In genomic region chr4:126321854-126322511, GRCm38 (mm10) we compare ENCODE assay signal across 9 mouse cellular contexts. TPM values are rescaled to one million over a fixed set of nuclear protein-coding genes. Genes with fewer than 3 reads are reported as not detected.
DNase-seq lines count a peak whose midpoint lies in the region; ATAC-seq and TF ChIP-seq lines count a peak whose summit lies in the region.
"Had no signal": no experiment of that assay in that cellular context is flagged by ENCODE, and none has a peak within 500 bp of the region (broad histone marks: within the 10 kb centered on the region; RNA-seq: fewer than 3 reads in every experiment).

No protein-coding gene starts in this region.

- H3K4me2 ChIP-seq in lung, postnatal 0 days (replicated peaks; ENCODE audit: low read depth, low read length): peak overlapping the region; percentile 82
- H3K4me2 ChIP-seq in forebrain, embryonic 11.5 days (ENCODE audit: low read depth, low read length, severe bottlenecking): peak overlapping the region; percentile 62
- H3K4me2 ChIP-seq in neural tube, embryonic 14.5 days (ENCODE audit: low read depth, low read length): peak overlapping the region; percentile 76

- no peak overlapping the region for H3K27ac ChIP-seq in lung, postnatal 0 days (ENCODE audit: low read length)
- no peak overlapping the region for H3K27ac ChIP-seq in forebrain, embryonic 11.5 days (ENCODE audit: low read depth, low read length)
- peak overlapping the region; percentile 91; the same call in 1 of the 2 replicates for H3K27ac ChIP-seq in limb, embryonic 10.5 days
- no peak overlapping the region for H3K27ac ChIP-seq in neural tube, embryonic 14.5 days (ENCODE audit: low read depth, low read length)

- ATAC-seq in lung, postnatal 0 days: peak; percentile 4; the same call in 1 of the 2 replicates
- ATAC-seq in forebrain, embryonic 11.5 days (replicated peaks; ENCODE audit: low FRiP score): no peak; the same call in 1 of the 2 replicates
- peak; percentile 23 for ATAC-seq in neural tube, embryonic 14.5 days (ENCODE audit: low read depth)

- no peak for DNase-seq in lung, postnatal 0 days (ENCODE audit: low spot score)
- DNase-seq in lung, postnatal 14 days: no peak
- no peak for DNase-seq in forebrain, embryonic 11.5 days (ENCODE audit: low spot score)
- DNase-seq in limb, embryonic 10.5 days (ENCODE audit: low spot score): no peak
- no peak for DNase-seq in retina, postnatal 1 day
- no peak for DNase-seq in urinary bladder, postnatal 25 days (ENCODE audit: low spot score)
- no peak for DNase-seq in left cerebral cortex, adult 18-20 months (ENCODE audit: low spot score in 2 of 2)

- no peak for TF ChIP-seq CTCF in lung, postnatal 0 days (IDR thresholded peaks at IDR 0.05)

- WGBS in lung, postnatal 0 days: 51% methylated on average over 28 of the region's 28 CpGs
- 54% methylated on average over 28 of the region's 28 CpGs for WGBS in forebrain, embryonic 11.5 days
- 53% methylated on average over 28 of the region's 28 CpGs for WGBS in limb, embryonic 10.5 days
- WGBS in neural tube, embryonic 14.5 days: 55% methylated on average over 28 of the region's 28 CpGs

- H3K9me3 ChIP-seq in lung, postnatal 0 days (ENCODE audit: low read length): no peaks in the 10 kb centered on the region
- H3K9me3 ChIP-seq in forebrain, embryonic 11.5 days (ENCODE audit: control insufficient read depth, low read length): no peaks in the 10 kb centered on the region
- H3K9me3 ChIP-seq in limb, embryonic 10.5 days (replicated peaks): no peaks in the 10 kb centered on the region
- H3K9me3 ChIP-seq in neural tube, embryonic 14.5 days (ENCODE audit: control insufficient read depth, low read length): no peaks in the 10 kb centered on the region

- H3K9ac ChIP-seq in lung, postnatal 0 days (replicated peaks; ENCODE audit: low read depth): no peak overlapping the region
- H3K9ac ChIP-seq in forebrain, embryonic 11.5 days (ENCODE audit: low read length): no peak overlapping the region
- H3K9ac ChIP-seq in neural tube, embryonic 14.5 days (replicated peaks; ENCODE audit: low read depth, low read length): no peak overlapping the region

- 0 out of 2 replicates have a peak, but pooled peaks cover 8% of the 10 kb centered on the region for H3K4me1 ChIP-seq in lung, postnatal 0 days (ENCODE audit: insufficient read depth, low read depth, low read length)
- peaks cover 6% of the 10 kb centered on the region; the same call in 1 of the 2 replicates for H3K4me1 ChIP-seq in forebrain, embryonic 11.5 days (replicated peaks; ENCODE audit: control insufficient read depth, insufficient read depth, low read length)
- H3K4me1 ChIP-seq in limb, embryonic 10.5 days: peaks cover 23% of the 10 kb centered on the region
- peaks cover 7% of the 10 kb centered on the region for H3K4me1 ChIP-seq in neural tube, embryonic 14.5 days (ENCODE audit: control insufficient read depth, insufficient read depth, low read length)

- no peaks in the 10 kb centered on the region for H3K27me3 ChIP-seq in lung, postnatal 0 days (replicated peaks; ENCODE audit: insufficient read depth, low read length)
- peaks cover 14% of the 10 kb centered on the region; the same call in 1 of the 2 replicates for H3K27me3 ChIP-seq in forebrain, embryonic 11.5 days (ENCODE audit: control insufficient read depth, insufficient read depth, low read length)
- peaks cover 45% of the 10 kb centered on the region for H3K27me3 ChIP-seq in limb, embryonic 10.5 days (ENCODE audit: low read depth, poor library complexity, severe bottlenecking)
- no peaks in the 10 kb centered on the region for H3K27me3 ChIP-seq in neural tube, embryonic 14.5 days (ENCODE audit: control insufficient read depth, insufficient read depth, low read length)

- TF ChIP-seq EP300 in lung, postnatal 0 days (IDR thresholded peaks at IDR 0.05): no peak

- peaks cover 7% of the 10 kb centered on the region; the same call in 1 of the 2 replicates for H3K36me3 ChIP-seq in lung, postnatal 0 days (ENCODE audit: insufficient read depth, low read length)
- peaks cover 2% of the 10 kb centered on the region for H3K36me3 ChIP-seq in forebrain, embryonic 11.5 days (ENCODE audit: control insufficient read depth, insufficient read depth, low read length)
- peaks cover 30% of the 10 kb centered on the region for H3K36me3 ChIP-seq in limb, embryonic 10.5 days
- peaks cover 11% of the 10 kb centered on the region for H3K36me3 ChIP-seq in neural tube, embryonic 14.5 days (ENCODE audit: control insufficient read depth, insufficient read depth, low read length)

- peak overlapping the region; percentile 84 for H3K4me3 ChIP-seq in lung, postnatal 0 days (ENCODE audit: low read depth, low read length)
- peak overlapping the region; percentile 84 for H3K4me3 ChIP-seq in forebrain, embryonic 11.5 days (ENCODE audit: low read depth, low read length)
- H3K4me3 ChIP-seq in limb, embryonic 10.5 days: peak overlapping the region; percentile 83
- H3K4me3 ChIP-seq in neural tube, embryonic 14.5 days (ENCODE audit: low read depth, low read length): peak overlapping the region; percentile 65

RNA-seq across cellular contexts. Expression of gene Adprhl2, which starts 0.5 kb away (rescaled TPM):
- 40.9 and 42.1 TPM in 2 replicates for polyA plus RNA-seq in lung, postnatal 0 days (2015; fragmentation: Nextera tagmentation; extraction: Ambion mirVana)
- 66.5 and 70.7 TPM in 2 replicates for polyA plus RNA-seq in forebrain, embryonic 11.5 days (2014; fragmentation: Nextera tagmentation; extraction: Ambion mirVana)
- 95.1 and 97.5 TPM in 2 replicates for polyA plus RNA-seq in limb, embryonic 10.5 days (2016; fragmentation: Nextera tagmentation; extraction: Ambion mirVana)
- polyA plus RNA-seq in neural tube, embryonic 14.5 days (2014; fragmentation: Nextera tagmentation; extraction: Ambion mirVana): 51.7 and 54.1 TPM in 2 replicates
- 10 to 100 TPM; 28.6 to 30.9 TPM for total RNA-seq in left cerebral cortex, adult 18-20 months (2021)

RNA-seq across cellular contexts. Expression of gene Tekt2, which starts 3.5 kb away (rescaled TPM):
- 14.6 and 15.7 TPM in 2 replicates for polyA plus RNA-seq in lung, postnatal 0 days (2015; fragmentation: Nextera tagmentation; extraction: Ambion mirVana)
- polyA plus RNA-seq in forebrain, embryonic 11.5 days (2014; fragmentation: Nextera tagmentation; extraction: Ambion mirVana): 4.9 and 6.1 TPM in 2 replicates
- polyA plus RNA-seq in limb, embryonic 10.5 days (2016; fragmentation: Nextera tagmentation; extraction: Ambion mirVana): 0.35 and 0.98 TPM in 2 replicates
- polyA plus RNA-seq in neural tube, embryonic 14.5 days (2014; fragmentation: Nextera tagmentation; extraction: Ambion mirVana): 7.7 and 8.8 TPM in 2 replicates
- total RNA-seq in left cerebral cortex, adult 18-20 months (2021): 1 to 10 TPM; 1.0 to 1.1 TPM

RNA-seq across cellular contexts. Expression of gene Col8a2, which starts 35.4 kb away (rescaled TPM):
- polyA plus RNA-seq in lung, postnatal 0 days (2015; fragmentation: Nextera tagmentation; extraction: Ambion mirVana): 1.4 and 1.9 TPM in 2 replicates
- 18.0 and 20.4 TPM in 2 replicates for polyA plus RNA-seq in forebrain, embryonic 11.5 days (2014; fragmentation: Nextera tagmentation; extraction: Ambion mirVana)
- 0.65 and 1.4 TPM in 2 replicates for polyA plus RNA-seq in limb, embryonic 10.5 days (2016; fragmentation: Nextera tagmentation; extraction: Ambion mirVana)
- 1.3 and 6.1 TPM in 2 replicates for polyA plus RNA-seq in neural tube, embryonic 14.5 days (2014; fragmentation: Nextera tagmentation; extraction: Ambion mirVana)
- total RNA-seq in left cerebral cortex, adult 18-20 months (2021): 1 to 10 TPM; 1.7 to 2.8 TPM
- polyA plus RNA-seq: macrophage had no signal

RNA-seq across cellular contexts. Expression of gene Trappc3, which starts 59.9 kb away (rescaled TPM):
- polyA plus RNA-seq in lung, postnatal 0 days (2015; fragmentation: Nextera tagmentation; extraction: Ambion mirVana): 95.9 and 97.9 TPM in 2 replicates
- polyA plus RNA-seq in forebrain, embryonic 11.5 days (2014; fragmentation: Nextera tagmentation; extraction: Ambion mirVana): 23.3 and 25.7 TPM in 2 replicates
- 83.1 and 95.3 TPM in 2 replicates for polyA plus RNA-seq in limb, embryonic 10.5 days (2016; fragmentation: Nextera tagmentation; extraction: Ambion mirVana)
- polyA plus RNA-seq in neural tube, embryonic 14.5 days (2014; fragmentation: Nextera tagmentation; extraction: Ambion mirVana): 32.9 and 68.5 TPM in 2 replicates
- 10 to 100 TPM; 84.5 to 87.3 TPM for total RNA-seq in left cerebral cortex, adult 18-20 months (2021)
